Mouse (Mus musculus) thymus, adult 2 months (tissue): ENCODE data around the gene Slc38a4. TPM values are rescaled to one million over a fixed set of nuclear protein-coding genes. Genes with fewer than 3 reads are reported as not detected.

Experiments
- DNase-seq: peaks from one replicate; pipeline ENCODE4 v3.0.0; 2021
- H3K27ac ChIP-seq: fragments of 200-500 bp; 2 replicates; pipeline ENCODE4 v1.5.1; 2012; ENCODE audit warnings: low read length, control low read depth; ENCODE audit not compliant: control insufficient read depth, insufficient read depth
- H3K27me3 ChIP-seq: fragments of 200-500 bp; 2 replicates; pipeline ENCODE4 v1.6.1; 2012; ENCODE audit warnings: mild to moderate bottlenecking, low read length, moderate library complexity, mixed read lengths; ENCODE audit not compliant: control insufficient read depth, insufficient read depth
- H3K36me3 ChIP-seq: fragments of 200-500 bp; 2 replicates; pipeline ENCODE4 v1.6.1; 2012; ENCODE audit warnings: mild to moderate bottlenecking, low read length, moderate library complexity; ENCODE audit not compliant: control insufficient read depth, insufficient read depth
- H3K4me1 ChIP-seq: fragments of 200-500 bp; replicated peaks from 2 replicates; pipeline ENCODE4 v1.6.1; 2012; ENCODE audit warnings: low read length; ENCODE audit not compliant: control insufficient read depth, insufficient read depth
- H3K4me3 ChIP-seq: fragments of 200-500 bp; 2 replicates; pipeline ENCODE4 v1.5.1; 2012; ENCODE audit warnings: mild to moderate bottlenecking, low read length, control low read depth, moderate library complexity; ENCODE audit not compliant: control insufficient read depth, insufficient read depth
- CTCF ChIP-seq: fragments of 200-500 bp; IDR thresholded peaks from 2 replicates; pipeline ENCODE4 v1.5.1; 2012; ENCODE audit warnings: mild to moderate bottlenecking, control low read depth, low read length, moderate library complexity, borderline replicate concordance; ENCODE audit not compliant: control insufficient read depth, poor library complexity, insufficient read depth; ENCODE audit errors: extremely low read depth
- POLR2A ChIP-seq: fragments of 200-500 bp; IDR thresholded peaks from 2 replicates; pipeline ENCODE4 v1.6.1; 2012; ENCODE audit warnings: mild to moderate bottlenecking, low read length, control low read depth, moderate library complexity; ENCODE audit not compliant: control insufficient read depth, poor library complexity, insufficient read depth; ENCODE audit errors: extremely low read depth
- WGBS: fragments of 180-500 bp; shearing (Covaris S2); methylation state at CpG from one replicate; pipeline ENCODE4 v1.1.7; 2018; 5-methylcytosine and 5-hydroxymethylcytosine counted together
- polyA plus RNA-seq: library from polyadenylated mRNA; depleted of rRNA; stranded (reverse); fragments of >200 nt; gene quantifications from 2 replicates; pipeline ENCODE4 v1.2.3, GENCODE M21; 2012

The Slc38a4 gene
- polyA plus RNA-seq, 1 experiment = 1.8 TPM

DNA sequence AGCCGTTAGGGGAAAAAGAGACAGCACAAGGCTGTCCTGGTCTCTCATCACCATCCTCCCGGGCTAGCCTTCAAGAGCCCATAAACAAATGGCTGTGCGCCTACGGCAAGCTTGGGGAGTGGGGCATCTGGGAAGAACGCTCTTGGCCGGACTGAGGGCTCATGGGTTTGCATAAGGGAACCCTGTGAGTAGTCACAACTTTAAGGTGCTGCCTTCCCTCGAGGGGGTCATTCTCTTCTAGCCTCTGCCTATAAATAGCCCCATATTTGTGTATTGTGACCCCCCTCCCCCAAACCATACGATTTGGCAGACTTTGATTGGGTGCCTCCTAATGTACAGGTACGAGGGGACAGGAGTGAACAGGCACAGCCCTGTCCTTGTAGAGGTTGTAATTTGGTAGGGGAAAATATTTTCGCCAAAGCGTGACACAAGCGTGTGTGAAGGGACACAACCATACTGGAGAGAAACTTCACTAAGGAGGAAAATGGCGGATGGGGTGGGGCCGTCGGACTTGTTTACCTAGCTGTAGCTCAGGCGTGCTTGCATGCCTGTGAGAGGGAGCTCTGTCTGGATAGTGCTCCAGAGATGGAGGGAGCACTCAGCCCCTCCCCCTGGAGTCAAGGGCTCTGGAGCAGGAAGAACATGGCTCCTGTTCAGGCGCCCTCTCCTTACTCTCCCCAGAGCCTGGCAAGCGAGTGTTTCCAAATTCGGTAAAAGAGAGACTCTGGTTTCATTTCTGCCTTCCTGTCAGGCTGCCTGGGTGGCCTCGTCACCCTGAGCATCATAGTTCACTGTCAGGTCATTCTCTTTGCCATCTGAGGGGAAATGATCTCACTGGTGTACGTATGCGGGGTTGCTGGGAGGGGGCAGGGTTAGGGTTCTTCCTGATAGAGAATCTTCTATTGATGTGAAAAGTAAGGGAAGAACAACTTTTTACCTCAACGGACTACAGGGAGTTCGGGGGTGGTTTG, 3.6 kb upstream of the Slc38a4 start:
- DNase-seq = no peak
- H3K36me3 ChIP-seq = no peaks in the 10 kb centered on the region
- H3K27me3 ChIP-seq = peaks cover 2% of the 10 kb centered on the region; the same call in 1 of the 2 replicates
- no peak overlapping the region for H3K4me3 ChIP-seq
- no peaks in the 10 kb centered on the region for H3K4me1 ChIP-seq
- no peak overlapping the region for H3K27ac ChIP-seq
- 85% methylated on average over 24 of the region's 24 CpGs for WGBS
- no peak for TF ChIP-seq POLR2A
- no peak for TF ChIP-seq CTCF

DNA sequence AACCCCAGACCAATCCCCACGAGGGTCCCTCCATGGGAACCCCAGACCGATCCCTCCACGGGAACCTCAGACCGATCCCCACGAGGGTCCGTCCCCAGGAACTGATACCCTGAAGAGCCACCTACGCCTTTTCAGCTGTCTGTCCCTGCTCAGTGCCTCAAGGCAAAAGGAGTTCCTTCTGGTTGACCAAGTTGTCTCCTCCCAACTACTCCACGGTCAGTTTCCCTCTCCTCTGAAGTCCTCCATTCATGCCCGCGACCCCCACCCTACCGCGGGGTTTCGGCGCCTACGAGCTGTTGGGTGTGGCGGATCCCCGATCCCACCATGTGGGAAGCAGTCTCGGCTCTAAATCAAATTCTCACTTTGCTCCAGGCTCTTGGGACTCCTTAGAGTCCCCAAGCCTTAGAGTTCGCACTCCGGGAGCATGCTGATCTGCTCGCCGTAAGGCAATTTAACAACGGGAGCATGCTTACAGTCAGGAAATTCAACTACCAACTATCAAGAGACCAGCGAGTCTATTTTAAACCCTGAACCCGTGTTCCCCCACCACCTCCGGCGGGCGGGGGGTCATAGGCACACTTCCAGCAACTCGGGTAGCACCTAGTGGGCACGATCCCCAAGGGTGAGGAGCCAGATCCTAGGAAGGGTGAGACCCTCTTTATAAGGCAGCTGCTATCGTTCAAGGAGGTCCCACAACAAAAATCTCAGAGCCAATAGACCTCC, 828 bp downstream of the Slc38a4 start:
- DNase-seq = no peak
- Histone ChIP-seq H3K4me1 (no peaks in the 10 kb centered on the region), H3K4me3 (no peak overlapping the region), H3K36me3 (no peaks in the 10 kb centered on the region), H3K27ac (no peak overlapping the region), H3K27me3 (peaks cover 2% of the 10 kb centered on the region; the same call in 1 of the 2 replicates)
- WGBS = 58% methylated on average over 31 of the region's 31 CpGs
- no peak for TF ChIP-seq CTCF
- TF ChIP-seq POLR2A = no peak

DNA sequence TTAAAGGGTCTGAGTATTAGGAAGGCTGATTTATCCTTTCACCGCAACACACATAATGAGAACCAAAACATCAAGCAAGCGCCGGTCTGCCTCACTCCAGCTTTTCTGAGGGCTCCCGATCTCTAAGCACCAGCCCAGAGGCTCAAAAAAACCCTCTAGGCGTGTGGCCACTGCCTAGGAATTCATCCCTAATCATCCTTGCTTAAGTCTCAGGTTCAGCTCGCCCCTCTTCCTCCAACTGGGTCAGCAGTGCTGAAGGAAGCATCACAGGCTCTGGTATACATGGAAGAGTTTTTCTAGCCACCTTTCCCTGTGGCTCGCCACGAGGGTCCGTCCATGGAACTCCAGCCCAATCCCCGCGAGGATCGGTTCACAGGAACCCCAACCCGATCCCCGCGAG, 1.6 kb downstream of the Slc38a4 start:
- DNase-seq = no peak
- Histone ChIP-seq H3K4me1 (no peaks in the 10 kb centered on the region), H3K27ac (no peak overlapping the region), H3K27me3 (peaks cover 2% of the 10 kb centered on the region; the same call in 1 of the 2 replicates), H3K4me3 (no peak overlapping the region), H3K36me3 (no peaks in the 10 kb centered on the region)
- TF ChIP-seq CTCF = no peak
- no peak for TF ChIP-seq POLR2A
- 66% methylated on average over 15 of the region's 15 CpGs for WGBS

DNA sequence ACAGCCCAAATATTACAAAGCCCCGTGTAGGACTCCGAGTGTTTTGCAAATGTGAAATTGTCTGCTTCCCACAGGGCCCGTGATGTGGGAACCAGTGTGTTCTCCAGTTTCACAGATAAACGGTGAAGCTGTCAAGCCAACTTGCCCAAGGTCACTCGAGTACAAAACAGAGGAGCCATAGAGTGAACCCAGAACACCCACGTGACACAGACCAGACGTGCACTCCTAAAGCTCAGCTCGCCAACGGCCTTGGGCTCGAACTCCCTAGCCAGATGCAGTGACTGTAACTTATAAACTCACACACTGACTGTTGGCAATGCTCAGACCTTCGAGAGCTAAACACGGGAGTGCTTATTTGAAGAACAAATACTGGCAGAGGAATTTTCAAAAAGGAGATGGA, 5.3 kb downstream of the Slc38a4 start:
- H3K4me1 ChIP-seq = no peaks in the 10 kb centered on the region
- no peak overlapping the region for H3K27ac ChIP-seq
- H3K4me3 ChIP-seq = no peak overlapping the region
- no peak for DNase-seq
- TF ChIP-seq CTCF = no peak
- no peak for TF ChIP-seq POLR2A
- H3K27me3 ChIP-seq = peaks cover 2% of the 10 kb centered on the region; the same call in 1 of the 2 replicates
- no peaks in the 10 kb centered on the region for H3K36me3 ChIP-seq
- 87% methylated on average over 12 of the region's 12 CpGs for WGBS

DNA sequence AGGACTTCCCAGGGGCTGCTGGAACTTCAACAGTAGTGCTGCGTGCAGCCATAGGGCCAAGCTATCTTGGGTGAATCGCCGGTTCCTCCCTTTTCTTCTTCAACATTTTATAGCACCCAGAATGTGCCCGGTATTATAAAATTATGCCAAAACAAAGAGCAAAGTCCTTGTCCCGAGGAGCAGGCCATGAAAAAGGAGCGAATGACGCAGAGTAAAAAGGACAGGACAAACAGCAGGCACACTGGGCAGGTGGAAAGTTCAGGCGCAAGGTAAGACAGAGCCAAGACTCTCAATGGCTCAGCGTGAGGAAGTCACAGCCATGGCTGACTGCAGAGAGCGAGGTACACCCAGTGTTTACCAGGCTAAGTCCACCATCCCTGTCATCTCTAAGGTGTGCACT, 5.7 kb downstream of the Slc38a4 start:
- no peak overlapping the region for H3K27ac ChIP-seq
- no peak for DNase-seq
- H3K4me3 ChIP-seq = no peak overlapping the region
- no peaks in the 10 kb centered on the region for H3K36me3 ChIP-seq
- TF ChIP-seq CTCF (no peak), POLR2A (no peak)
- no peaks in the 10 kb centered on the region for H3K4me1 ChIP-seq
- peaks cover 2% of the 10 kb centered on the region; the same call in 1 of the 2 replicates for H3K27me3 ChIP-seq
- WGBS = 87% methylated on average over 10 of the region's 10 CpGs

DNA sequence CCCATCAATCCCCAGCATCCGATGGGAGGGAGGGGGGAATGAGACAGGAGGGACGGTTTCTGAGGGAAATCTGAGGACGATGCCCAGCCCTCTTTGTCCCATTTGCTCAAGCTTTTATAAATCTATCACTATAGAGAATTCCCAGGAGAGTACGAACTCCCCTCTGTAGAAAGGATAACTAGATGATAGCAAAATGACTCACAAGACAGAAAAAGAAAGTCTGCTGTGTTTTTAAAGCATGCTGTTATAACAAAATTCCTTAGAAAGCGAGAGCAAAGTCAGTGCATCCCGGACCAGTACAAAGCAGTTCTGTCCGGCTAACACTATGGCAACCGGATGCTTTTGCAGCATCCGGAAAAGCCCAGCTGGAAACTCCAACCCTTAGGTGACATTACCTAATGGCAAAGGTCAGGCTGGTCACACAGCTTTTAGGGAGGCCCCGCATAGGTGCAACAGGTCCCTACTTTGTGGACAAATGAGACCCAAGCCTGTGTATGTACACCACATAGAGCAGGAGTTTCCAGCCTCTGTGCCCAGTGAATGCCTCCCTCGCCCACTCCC, 6.4 kb downstream of the Slc38a4 start:
- Histone ChIP-seq H3K36me3 (no peaks in the 10 kb centered on the region), H3K27ac (no peak overlapping the region), H3K27me3 (no peaks in the 10 kb centered on the region), H3K4me1 (no peaks in the 10 kb centered on the region), H3K4me3 (no peak overlapping the region)
- 87% methylated on average over 11 of the region's 11 CpGs for WGBS
- no peak for DNase-seq
- no peak for TF ChIP-seq CTCF
